Mouse (Mus musculus) bone marrow, adult 2 months (tissue): ENCODE data around the gene Npc2.
A peak's percentile ranks its signal among the peaks of the same experiment; 100 is the strongest.

Experiments
- CTCF ChIP-seq: fragments of 200-500 bp; IDR thresholded peaks from 2 replicates; pipeline ENCODE4 v1.5.1; 2011; ENCODE audit warnings: low read length, control low read depth; ENCODE audit not compliant: control insufficient read depth, insufficient read depth
- POLR2A ChIP-seq: fragments of 200-500 bp; IDR thresholded peaks from 2 replicates; pipeline ENCODE4 v1.6.1; 2011; ENCODE audit warnings: low read depth, mild to moderate bottlenecking, control low read depth, low read length, borderline replicate concordance; ENCODE audit not compliant: control insufficient read depth

DNA sequence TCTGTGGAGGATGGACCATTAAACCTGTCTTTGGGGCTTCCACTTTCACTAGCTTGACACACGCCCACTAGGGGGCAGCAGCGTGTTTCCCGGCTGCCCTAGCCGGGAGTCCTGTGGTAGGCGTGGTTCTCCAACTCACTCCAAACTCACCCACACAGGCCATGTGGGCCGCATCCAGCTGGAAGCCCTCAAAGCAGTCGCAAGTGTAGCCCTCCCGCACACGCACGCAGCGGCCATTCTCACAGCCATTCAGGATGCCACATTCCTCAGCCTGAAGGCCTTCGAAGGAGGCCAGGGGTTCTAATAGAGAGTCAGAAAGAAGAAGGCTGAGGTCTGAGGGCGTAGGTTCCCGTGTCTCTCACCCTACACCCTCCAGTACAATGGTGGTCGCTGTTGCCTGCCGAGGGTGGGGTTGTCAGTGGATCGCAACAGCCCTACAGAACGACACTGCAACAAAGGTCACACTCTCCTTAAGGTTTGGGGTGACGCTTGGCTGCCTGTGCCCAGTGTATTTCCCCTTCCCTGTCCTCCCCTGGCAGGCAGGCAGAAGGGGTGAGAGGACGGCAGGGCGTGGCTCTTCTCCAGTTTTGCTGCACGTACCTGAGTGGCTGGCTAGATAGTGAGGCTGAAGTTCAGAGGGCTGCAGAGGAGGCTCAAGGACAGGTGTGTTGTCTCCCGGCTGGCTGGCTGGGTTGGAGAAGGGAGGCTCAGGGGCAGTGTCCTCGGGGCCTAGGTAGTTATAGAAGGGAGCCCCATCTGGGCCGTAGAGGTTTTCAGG lies 11.8 kb upstream of the Npc2 start:
- TF ChIP-seq CTCF (peak; percentile 95), POLR2A (peak; percentile 40; the same call in 1 of the 2 replicates)
